Mouse (Mus musculus): ENCODE data around the gene Wdr45.
"Not testable (repeated sequence)": the region's sequence is repeated elsewhere in the genome, so short reads cannot be mapped to it uniquely, and the experiment has no call there.

The Wdr45 gene

DNA sequence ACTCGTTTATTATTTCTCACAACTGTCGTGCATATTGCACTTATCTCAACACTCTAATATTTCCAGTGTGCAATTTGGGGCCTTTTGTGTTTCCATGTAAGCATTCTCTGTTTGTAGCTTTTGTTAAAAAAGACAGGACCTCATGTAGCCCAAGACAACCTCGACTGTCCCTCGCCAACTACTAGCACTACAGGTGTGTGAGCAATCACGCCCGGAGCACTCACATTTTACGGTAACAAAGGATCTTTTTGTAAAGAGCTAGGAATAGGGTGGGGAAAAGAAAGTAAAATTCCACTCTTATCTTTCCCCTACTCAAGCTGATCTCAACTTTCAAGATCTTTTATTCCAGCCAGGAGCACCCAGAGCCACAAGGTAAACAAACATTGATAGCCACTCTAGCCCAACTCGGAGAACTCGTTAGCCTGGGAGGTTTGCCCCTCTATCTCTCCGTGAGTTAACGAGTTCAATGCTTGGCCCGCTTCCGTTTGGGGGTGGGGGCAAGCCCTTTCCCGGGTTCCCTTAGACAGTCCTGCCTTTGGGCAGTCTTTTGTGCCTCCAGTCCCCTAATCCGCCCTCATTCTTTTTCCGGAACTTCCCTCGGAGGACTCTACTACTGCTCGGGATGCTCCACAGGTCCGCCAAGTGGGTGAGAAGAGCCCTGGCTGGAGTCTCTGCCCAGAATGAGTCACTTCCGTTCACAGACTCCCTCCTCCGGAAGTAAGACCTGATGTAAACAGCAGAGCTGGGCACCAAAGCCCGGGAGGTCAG, 7.6 kb downstream of the Wdr45 start, which contains the start of gene Gm45208:
Gm45208 (plus strand) TSS at position 732 of the 768 bp plus-strand sequence.
- peak; percentile 73 for DNase-seq

DNA sequence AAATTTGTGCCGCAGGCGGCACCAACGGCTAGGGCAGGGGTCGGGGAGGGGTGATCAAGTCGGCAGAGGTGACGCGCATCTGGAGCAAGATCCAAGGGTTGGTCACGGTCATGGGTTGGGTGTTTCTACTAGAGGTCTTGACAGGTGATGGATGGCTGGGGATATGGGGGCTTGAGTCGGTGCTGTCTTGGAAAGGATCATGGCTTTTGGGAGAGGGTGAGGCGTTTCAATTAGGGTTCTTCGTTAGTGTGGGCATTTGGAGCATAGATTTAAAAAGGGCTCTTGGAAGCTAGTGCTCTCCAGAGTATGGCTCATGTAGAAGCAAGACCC, 8.1 kb downstream of the Wdr45 start:
- no peak for DNase-seq

DNA sequence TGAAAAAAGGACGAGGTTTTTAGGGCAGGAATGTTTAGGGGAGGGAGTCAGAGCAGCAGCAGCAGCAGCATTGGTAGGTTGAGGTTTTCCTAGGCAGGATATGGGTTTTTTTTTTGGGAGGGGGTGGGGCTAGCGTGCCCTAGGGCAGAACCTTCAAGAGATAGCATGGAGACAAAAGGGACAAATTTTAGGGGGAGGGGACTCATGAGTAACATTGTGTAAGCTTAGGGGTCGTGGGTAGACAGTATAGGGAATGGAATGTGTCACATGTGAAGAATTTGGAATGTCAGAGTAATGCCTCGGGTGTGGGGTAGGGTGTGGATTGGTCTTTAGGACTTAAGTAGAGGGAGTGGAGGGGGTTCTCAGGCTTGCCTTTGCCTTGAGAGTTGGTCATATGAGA, 8.6 kb downstream of the Wdr45 start:
- no peak for DNase-seq

DNA sequence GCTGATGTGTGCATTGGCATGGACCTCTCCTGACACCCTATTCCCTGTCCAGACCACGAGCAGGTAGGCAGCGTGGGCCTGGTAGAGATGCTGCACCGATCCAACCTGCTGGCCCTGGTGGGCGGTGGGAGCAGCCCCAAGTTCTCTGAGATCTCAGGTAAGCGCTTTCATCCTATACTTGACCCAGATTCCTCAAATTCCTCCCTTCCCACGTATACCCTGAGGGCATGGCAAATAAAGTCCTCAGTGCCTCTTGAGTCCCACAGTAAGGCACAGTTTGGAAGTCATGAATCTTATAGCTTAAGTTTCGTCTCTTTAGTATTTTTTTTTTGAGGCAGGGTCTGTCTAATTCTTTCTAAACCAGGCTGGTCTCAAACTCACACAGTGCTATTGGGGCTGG, 10.0 kb downstream of the Wdr45 start:
- DNase-seq = no peak

DNA sequence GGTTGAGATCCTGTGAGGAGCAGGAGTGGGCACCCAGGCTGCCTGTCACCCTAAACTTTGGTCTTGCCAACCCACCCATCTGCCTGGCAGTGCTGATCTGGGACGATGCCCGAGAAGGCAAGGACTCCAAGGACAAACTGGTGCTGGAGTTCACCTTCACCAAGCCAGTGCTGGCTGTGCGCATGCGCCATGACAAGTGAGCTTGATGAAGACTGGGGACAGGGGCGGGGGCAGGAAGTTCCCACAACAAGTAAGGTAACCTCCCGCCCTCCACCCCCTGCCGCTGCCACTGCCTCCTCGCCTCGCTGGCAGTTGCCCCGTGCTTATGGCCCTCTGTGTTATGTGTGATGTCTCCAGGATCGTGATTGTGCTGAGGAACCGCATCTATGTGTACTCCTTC, 11.7 kb downstream of the Wdr45 start:
- no peak for DNase-seq

DNA sequence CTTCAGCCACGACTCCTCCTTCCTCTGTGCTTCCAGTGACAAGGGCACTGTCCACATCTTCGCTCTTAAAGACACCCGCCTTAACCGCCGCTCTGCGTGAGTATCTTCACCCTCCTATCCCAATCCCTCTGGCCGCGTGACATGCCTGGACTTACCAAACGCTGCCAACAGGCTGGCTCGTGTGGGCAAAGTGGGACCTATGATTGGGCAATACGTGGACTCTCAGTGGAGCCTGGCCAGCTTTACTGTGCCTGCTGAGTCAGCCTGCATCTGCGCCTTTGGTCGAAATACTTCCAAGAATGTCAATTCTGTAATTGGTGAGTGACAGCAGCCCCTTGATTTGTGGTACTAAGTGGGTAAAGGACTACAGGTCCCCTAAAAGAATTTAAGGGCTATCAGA, 13.0 kb downstream of the Wdr45 start:
- DNase-seq = no peak

DNA sequence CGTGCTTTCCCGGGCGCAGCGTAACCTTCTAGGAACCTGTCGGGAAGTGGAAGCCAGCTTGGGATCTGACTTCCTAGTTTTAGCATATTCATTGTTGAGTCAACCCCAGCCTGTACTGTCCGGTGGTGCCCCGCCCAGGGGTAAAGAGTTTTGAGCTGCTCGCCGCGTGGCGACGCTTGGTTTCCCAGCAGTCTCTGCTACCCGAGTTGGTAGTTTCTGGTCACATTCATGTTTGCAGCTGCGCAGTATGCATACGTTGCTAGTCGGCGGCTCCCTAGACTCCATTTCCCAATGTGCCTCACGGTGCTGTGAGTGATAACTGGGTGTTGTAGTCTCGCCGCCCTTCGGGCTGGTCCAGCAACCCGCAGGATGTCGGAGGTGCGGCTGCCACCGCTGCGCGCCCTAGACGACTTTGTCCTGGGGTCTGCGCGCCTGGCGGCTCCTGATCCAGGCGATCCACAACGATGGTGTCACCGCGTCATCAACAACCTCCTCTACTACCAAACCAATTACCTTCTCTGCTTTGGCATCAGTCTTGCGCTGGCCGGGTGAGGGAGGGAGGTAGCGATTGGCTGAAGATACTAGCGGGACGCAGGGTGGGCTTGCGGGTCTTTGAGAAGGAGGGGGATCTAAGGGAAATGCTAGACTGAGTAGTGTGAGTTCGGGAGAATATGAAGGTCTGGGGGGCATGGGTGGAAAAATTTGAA, 14.2 kb downstream of the Wdr45 start, which contains the start of gene Praf2:
Praf2 (plus strand) TSS at position 225 of the 707 bp plus-strand sequence.
- peak; percentile 82 for DNase-seq

DNA sequence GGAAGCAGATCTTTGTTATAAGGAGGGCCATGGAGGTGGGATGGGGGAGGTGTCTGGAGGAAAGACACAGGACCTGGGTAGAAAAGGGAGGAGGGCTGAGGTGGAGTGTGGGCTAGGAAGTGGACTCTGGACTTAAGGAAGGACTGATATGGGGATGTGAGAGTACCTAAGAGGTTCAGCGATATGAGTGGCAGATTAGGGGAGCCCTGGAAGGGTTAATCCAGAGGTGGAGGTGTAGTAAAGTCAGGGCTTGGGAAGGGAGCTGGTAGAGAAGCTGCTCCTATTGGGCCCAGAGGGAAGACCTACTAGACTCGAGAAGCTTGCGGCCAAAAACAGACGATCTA, 14.8 kb downstream of the Wdr45 start:
- DNase-seq = no peak

DNA sequence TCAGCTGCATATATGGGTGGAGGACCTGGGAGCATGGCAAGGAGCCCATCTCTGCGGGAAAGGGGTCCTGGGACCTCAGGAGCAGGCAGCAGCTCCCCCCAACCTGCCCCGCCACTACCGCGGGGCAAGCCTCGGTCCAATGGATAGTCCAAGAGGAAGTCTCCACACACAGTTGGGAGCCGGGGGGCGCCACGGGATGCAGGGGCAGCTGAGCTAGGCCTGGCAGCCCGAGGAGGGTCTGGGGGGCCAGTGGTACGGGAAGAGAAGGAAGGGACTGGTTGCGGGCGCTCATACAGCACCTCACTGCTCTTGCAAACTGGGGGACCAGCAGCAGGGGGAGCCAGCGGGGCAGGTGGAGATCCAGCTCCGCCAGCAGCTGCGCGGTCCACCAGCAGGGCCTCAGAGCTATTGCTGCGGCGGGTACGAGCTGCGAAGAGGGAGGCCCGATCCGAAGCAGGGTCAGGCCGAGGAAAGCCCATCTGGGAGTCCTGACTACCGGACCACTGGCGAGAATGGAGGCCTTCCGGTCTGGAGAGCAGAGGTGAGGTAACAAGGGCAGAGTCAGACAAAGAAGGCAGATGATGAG, 19.5 kb downstream of the Wdr45 start:
- peak; percentile 83 for DNase-seq

DNA sequence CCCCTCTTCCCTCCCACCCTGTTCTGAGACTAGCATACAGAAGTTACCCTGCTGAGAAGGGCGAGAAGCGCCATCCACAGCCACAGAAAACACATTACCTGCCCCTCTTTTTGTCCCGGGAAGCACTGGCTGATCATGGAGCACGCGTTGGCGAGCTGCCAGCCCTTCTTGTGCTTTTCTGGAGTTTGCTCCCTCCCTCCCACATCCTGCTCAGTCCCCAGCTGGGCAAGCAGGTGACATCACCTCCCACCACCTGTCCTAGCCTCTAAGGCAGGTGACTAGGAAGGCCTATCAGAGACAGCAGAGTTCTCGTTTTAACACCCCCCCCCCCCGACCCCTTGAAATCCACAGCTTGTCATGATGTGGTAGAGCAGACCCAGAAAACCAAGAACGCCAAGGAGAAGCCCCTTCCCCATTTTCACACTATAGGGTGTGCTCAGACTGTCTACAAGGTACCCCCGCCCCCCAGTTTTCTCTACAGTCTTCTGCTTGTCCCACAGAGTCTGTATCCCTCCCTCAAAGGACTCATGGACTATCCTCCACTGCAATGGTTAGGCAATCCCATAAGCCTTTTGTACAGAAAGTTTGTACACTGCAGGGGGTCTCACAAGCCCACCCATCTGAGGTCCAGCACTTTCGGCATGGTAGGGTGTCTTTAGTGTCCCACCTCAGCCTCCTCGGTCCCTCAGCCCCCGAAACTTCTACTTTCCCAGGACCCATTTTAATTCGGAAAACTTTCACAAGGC, 25.4 kb downstream of the Wdr45 start:
- peak; percentile 50 for DNase-seq

DNA sequence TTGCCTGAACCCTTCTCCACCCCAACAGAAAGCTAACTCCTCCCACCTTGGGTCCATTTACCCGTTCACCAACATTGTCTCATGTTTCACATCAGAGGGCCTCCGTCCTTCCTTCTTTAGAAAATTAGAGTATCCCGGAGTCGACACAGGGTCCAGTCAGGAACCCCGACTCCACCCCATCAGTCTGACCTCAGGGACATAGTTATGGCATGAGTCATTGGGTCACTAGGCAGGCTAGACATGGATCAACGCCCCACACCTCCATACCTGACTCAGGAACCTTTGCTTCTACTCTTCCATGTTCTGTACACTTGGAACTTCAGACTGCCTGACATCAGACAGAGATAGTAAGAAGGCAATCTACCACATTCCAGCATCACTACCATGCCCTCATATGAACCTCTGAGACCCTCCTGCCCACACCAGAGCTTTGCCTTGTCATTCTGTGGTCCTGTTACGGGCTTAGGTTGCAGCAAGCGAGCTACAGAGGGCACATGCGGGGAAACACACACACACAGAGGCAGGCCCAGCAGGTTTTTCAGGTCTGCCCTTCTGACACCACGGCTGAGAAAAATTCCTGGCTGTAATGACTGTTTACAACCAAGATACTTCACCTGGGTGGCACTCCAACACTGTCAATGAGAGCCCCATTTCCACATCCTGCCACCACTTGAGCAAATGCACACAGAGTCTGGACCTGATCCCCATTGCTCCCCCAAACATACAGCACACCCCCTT, 26.1 kb downstream of the Wdr45 start:
- DNase-seq = no peak

DNA sequence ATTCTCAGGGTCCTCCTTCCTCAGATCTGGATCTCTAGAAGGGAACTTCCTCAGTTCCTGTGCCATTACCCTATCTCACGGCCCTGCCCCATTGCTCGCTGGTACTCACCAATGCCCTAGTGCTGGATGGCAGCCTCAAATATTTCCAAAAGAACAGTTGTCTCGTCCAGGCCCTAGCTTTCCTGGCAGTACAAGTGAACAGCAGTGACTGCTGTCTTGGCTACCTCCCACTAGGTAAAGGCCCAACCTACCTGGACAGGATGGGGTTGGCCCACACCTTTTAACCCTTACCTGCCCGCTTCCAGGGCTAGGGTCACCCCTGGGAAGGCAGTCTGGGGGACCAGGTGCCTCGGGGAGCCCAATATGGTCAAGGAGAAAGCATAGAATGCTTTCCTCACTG, 27.0 kb downstream of the Wdr45 start:
- DNase-seq = no peak

DNA sequence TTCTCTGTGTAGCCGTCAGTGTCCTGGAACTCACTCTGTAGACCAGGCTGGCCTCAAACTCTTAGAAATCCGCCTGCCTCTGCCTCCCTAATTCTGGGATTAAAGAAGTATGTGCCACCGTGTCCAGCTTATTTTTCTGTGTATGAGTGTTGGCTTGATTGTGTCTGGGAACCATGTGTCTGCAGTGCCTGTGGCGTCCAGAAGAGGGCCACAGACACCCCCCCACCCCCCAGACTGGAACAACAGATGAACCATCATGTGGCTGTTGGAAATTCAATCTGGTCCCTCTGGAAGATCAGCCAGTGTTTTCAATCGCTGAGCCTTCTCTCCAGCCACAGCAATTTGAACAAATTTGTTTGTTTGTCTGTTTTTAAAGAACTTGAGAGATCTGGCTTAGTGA, 29.3 kb downstream of the Wdr45 start:
- no peak for DNase-seq

DNA sequence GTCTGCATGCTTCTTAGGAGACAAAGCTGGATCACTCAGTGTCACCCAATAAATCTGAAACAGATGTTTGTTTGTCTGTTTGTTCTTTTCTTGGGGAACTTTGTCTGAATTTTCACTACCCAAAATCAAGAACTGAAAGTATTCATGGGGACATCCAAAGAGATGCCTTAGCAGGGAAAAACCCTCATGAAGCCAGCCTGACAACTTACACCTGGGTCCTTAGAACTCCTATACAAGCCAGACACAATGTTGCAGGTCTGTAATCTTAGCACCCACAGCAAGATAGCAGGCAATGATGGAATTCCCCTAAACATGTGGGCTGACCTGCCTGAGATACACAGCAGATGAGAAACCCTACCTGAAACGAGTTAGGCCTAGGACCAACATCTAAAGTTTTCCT, 30.8 kb downstream of the Wdr45 start:
- DNase-seq = no peak

DNA sequence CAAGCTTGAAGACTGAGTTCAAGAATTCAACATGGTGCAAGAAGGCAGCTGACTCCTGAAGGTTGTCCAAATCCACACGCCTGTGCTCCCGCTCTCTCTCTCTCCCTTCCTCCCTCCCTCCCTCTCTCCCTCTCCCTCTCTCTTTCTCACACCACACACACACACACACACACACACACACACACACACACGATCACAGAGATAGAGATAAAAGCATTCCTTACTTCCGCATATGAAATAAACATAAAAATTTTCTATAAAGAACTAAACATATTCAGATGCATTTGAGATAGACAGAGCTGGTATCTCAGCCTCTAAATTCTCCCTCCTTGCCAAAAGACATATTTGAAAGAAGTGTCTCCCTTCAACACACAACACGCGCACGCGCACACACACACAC, 31.3 kb downstream of the Wdr45 start:
- DNase-seq = no peak

DNA sequence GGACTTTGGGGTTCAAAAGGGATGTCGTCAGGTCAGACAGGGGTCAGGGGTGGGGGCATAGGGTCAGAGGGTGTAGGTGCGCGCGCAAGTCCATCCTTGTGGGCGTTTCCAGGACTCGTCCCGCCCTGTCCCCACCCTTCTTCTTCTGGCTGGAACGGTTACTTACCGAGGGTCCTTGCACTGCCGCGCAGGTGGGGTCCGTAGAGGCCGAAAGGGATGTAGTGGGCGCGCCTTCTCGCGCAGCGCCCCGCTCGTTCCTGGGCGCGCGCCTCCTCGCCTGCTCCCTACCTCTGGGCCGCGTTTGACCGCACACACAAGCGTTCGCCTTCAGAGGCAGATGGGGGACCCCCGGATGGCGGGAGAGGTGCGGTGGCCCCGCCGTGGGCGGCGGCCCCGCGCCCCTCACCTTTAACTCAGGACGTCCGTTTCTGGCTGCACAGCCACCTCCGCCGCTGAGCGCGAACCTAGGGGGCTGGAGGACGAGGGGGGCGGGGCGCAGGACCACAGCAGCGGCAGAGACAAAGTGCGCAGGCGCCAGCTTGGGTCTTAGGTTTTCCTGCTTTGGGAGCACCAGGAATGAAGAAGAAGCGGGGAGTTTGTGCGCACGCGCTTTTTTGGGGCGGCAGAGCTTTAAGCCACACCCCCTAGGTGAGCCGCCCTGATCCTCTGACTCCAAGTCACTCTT, 36.4 kb downstream of the Wdr45 start, which contains the start of gene Ccdc120:
Ccdc120 (minus strand) TSS at position 474 of the 685 bp plus-strand sequence.
- DNase-seq = peak; percentile 68

DNA sequence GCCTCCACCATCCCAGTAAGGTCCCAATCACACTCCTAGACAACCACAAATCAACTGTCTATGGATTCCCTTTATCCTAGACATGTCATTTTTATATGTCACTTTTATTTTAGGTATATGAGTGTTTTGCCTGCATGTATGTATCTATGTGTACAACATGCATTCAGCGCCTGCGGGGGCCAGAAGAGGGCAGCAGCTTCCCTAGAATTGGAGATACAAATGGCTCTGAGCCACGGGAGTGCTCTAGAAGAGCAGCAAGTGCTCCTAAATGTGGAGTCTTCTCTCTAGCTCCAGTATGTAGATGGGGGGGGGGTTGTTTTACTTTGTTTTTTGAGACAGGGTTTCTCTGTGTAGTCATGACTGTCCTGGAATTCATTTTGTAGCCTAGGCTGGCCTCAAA, 39.5 kb downstream of the Wdr45 start:
- DNase-seq = not testable (repeated sequence)

DNA sequence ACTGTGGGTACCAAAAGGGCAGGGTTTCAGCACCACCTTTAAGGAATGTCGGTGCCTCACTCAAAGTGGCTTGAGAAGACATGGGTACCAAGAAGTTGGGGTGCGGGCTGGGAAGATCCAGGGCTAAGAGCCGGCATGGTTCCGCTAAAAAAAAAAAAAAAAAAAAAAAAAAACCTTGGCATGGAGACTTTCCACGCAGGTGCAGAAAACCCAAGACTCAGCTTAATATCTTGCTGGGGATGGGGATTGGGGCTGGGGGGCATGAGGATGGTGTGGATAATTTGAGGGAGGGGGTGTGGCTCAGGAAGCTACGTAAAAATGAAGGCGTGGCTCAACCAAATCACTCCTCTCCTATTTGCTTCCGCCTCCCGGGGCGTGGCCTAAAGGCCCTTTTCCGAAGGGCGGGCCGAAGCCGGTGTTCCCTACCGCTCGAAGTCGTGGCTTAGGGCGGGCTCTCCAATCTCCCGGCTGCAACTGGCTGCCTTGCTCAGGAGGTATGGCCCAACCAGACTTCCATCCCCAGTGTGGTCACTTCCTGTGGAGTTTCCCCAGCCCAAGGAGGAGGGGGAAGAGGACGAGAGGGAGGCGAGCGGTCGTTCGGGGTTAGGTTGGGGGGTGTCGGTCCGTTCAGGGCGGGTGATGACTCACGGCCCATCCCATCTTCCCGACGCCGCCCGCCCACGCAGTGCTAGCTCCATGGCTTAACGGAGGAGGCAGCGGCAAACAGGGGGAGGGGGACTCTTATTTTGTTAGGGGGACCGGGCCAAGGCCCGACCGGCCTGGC, 48.2 kb downstream of the Wdr45 start, which contains the start of gene Tfe3:
Tfe3 (plus strand) TSS at position 424 of the 784 bp plus-strand sequence.
- peak; percentile 94 for DNase-seq

DNA sequence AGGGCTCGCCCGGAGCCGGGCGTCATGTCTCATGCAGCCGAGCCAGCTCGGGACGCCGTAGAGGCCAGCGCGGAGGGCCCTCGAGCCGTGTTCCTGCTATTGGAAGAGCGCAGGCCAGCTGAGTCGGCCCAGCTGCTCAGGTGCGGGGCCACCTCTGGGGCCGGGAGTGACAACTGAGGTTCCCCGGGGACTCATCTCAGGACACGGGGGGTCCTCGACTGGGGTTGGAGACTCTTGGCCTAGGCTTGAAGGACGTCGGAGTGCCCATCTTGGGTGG, 48.7 kb downstream of the Wdr45 start:
- no peak for DNase-seq

DNA sequence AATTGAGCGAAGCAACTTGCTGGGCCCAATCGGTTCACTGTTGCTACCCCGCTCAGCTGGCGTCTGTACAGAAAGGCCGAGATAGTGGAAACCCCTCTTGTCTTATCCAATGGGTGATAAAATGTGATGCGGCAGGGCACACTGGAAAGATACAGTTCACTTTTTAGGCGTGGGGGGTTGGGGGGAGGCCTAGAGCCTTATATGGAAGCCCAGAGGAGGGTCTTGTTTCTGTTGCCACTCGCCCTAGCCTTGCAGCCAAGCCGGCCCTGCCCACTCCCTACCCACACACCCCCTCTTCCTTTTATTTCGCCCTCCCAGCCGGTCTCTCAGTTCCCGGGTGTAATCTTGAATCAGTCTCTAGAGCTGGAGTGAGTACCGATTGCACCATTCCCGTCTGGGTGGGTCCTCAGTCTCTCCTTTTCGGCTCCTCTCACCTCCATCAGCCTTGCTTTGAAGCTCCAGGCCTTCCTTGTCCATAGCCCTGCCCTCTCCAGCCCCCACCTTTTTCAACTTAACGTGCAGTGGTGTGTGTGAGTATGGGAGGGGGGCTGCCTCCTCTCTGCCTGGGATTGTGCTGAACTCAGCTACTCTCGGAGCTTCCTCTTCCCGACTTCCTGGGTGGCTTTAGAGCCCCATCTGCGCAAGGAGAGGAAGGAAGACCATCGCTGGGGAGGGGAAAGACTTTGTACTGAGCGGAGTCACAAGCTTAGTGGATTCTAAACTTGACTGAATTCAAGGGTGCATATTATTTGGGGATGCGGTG, 49.7 kb downstream of the Wdr45 start:
- peak; percentile 25 for DNase-seq
